Mouse (Mus musculus) testis, postnatal 14 days (tissue): Measurements from ENCODE around the gene Myh14.

Source experiments
- DNase-seq: peaks from one replicate; pipeline ENCODE4 v3.0.0; 2021; ENCODE audit warnings: low spot score

The Myh14 gene

DNA sequence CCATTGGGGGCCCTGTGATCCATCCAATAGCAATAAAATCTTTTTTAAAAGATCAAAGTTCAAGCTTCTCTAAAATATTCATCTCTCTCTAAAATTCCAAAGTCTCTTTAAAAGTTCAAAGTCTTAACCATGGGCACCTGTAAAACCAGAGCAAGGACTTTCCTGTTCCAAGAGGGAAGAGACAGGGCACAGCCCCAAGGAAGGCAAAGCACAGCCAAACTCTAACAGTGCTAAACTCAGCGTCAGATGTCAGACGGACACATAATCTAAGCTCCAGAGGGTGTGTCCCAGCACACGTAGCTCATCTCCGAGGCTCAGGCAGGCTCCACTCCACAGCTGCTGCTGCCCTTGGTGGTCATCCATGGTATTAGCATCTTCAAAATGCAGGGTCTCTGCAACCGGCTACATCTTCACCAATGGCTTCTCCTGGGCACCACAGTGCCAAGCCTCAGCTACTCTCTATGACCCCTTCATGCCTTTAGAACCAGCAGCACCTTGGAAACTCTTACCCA is 94.3 kb downstream of the Myh14 start:
- no peak for DNase-seq

DNA sequence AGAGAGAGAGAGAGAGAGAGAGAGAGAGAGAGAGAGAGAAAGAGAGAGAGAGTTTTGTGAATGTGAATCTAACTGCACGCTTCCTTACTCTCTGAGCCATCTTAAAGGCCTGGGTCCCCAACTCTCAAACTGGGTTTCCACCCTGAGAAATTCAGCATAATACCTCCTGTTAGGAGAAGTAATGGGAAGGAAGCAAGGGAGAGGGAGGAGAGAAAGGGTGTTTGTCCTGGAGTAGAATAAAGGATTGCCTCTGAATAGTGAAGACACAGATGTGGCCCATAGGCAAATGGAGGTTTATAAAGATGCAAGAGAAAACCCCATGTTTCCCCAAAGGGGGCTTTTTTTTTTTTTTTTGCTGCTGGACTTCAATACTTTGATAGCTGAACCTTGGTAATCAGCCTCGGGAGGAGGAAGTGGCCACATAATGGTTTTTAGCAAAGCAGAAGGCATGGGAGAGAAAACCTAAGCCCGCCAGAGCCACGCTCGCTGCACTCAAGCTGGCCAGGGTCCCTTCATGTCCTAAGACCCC is 97.6 kb downstream of the Myh14 start:
- DNase-seq: no peak

GRCm38 (mm10) chr7:44572213-44572701 is 98.4 kb downstream of the Myh14 start, which contains the start of gene Napsa:
Gene Napsa, plus strand, starts transcription at chr7:44572380.
- DNase-seq: no peak

DNA sequence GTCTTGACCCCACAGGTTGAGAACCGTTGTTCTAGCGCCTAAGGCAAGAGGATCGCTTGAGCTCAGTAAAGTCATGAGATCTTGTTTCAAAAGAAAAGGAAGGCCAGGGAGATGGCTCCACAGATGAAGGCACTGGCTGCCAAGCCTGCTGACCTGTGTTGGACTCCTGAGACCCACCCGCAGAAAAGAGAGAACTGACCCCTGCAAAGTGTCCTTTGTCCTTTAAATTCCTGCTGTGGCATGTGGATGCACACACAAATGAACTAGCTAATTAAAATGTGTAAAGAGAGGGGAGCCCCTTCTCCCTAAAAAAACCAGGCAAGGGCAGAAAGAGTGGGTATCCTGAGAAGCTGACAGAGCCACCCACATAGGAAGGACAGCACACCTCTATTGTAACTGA is 98.8 kb downstream of the Myh14 start:
- DNase-seq: no peak

DNA sequence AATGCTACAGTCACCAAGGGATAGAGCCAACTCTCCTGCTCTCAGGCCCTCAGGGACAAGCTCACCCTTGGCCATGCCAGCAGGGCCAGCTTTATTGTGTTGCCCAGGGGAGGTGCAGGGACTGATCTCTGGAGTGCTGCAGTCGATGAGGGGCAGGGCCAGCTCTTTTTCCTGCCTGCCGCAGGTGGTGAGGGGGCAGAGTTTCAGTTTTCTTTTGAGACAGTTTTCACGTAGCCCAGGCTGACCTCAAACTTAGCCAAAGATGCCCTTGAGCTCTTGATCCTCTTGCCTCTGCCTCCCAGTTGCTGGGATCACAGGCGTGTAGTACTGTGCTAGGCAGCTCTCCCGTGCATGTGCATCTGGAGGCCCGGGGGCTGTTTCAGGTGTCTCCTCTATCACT is 99.7 kb downstream of the Myh14 start:
- DNase-seq: no peak

DNA sequence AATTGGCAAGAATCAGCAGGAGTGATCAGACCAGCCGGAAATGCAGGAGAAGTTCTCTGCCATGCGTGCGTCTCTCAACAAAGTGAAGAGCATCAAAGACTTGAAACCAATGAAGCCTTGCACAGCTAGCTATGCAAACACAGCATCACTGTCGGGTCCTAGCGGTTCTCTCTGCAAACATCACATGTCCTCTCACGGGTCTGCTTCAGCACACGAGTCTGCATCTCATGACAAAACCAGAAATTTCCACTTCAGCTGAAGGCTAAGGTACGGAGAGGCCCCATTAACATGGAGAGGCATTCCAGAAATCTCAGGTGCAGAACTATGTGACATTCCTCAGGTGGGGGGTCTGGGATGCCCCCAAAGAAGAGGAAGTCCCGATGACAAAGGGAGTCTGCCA is 101.8 kb downstream of the Myh14 start:
- no peak for DNase-seq

GRCm38 (mm10) chr7:44565414-44565813 is 105.2 kb downstream of the Myh14 start:
- no peak for DNase-seq

DNA sequence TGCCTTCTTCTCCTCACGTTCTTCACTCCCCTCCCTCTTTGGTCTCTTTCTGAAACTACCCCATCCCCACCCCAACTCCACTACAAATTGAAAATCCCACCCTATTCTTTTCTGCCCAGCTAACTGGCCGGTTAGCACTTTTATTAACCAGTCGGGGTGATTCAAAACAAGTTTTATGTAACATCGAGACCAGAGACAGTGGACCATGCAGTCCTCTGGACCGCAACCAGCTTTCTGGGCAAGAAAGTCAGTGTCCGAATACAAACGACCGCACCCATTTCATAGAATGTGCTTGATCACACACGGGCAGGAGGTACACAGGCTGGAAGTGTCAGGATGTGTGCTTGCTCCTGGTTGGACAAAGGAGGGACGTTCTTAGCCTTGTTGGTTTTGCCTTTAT is 106.2 kb downstream of the Myh14 start:
- no peak for DNase-seq

DNA sequence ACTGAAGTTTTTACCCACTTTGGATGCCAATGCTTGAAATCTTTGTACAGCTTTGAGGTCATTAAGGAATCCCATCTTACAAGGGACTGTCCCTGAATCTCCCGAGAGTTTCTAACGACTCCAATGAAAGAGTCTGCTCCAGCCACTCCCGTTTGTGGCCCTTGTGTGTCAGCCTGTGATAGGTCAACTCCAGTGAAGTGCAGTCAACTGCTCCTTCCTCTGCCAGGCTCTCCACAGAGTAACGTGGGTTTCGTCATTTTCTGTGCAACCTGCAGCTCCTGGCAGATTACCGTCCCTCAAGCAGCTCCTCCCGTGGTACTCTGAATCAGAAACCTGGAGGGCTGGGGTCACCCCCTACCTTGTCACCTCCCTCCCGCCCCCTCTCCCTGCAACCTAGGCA is 107.4 kb downstream of the Myh14 start:
- DNase-seq: no peak

DNA sequence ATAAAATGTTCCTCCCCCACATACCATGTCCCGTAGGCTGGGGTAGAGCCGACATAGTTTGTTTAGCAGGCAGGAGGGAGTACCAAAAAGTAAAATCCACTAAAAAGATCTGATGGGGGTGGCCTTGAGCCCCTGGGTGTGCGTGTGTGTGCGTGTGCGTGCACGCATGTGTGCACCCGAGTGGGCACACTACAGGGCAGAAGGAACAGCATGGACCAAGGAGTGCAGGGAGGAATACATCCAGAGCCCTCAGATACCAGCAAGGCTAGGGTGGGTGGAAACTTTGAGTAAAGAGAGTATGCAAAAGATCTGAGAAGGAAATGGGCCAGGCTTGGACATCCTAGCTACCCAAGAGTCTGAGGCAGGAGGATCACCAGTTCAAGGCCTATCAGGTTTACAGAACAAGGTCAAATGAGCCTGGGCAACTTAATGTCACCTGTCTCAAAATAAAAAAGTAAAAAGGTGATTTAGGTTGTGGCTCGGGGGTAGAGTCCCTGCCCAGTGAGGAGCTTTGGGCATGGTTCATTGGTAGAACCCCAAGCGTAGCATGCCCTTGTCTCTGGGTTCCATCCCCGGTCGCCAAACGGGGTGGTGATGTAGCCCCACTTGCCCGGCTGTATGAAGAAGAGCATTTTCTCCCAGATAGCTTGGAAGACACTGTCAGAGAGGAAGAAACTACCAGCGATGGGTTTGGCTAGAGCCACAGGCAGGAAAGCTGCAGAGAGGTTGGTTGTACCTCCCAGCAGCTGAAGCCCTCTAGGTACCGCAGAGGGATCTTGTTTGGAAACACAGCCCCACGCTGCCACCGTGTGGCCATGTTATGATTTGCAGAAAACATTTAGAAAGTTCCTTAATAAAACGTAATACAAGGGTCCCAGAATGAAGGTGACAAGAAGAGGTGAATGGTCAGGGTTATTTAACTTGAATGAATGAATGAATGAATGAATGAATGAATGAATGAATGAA is 109.9 kb downstream of the Myh14 start:
- peak; percentile 71 for DNase-seq

DNA sequence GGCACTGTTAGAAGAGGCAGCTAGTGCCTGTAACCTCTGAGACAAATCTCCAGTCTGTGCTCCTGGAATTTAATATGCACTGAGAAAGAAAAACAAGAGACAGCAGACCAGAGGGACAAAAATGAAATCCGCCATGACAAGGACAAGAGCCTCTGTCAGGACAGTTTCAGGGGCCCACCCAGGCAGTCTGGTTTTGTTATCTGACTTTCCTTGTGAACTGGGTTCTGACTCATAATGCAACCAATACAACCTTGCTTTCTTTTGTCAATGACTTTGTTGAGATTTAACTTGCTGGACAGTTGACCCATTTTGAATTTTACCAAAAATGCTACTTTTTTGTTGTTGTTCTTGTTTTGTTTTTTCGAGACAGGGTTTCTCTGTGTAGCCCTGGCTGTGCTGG is 113.0 kb downstream of the Myh14 start:
- DNase-seq: no peak
